Mouse (Mus musculus) thymus, adult 2 months (tissue): ENCODE data around the gene Rasa2.

ENCODE experiments used
- CTCF ChIP-seq: fragments of 200-500 bp; IDR thresholded peaks from 2 replicates; pipeline ENCODE4 v1.5.1; 2012; ENCODE audit warnings: mild to moderate bottlenecking, control low read depth, low read length, moderate library complexity, borderline replicate concordance; ENCODE audit not compliant: control insufficient read depth, poor library complexity, insufficient read depth; ENCODE audit errors: extremely low read depth
- POLR2A ChIP-seq: fragments of 200-500 bp; IDR thresholded peaks from 2 replicates; pipeline ENCODE4 v1.6.1; 2012; ENCODE audit warnings: mild to moderate bottlenecking, low read length, control low read depth, moderate library complexity; ENCODE audit not compliant: control insufficient read depth, poor library complexity, insufficient read depth; ENCODE audit errors: extremely low read depth

DNA sequence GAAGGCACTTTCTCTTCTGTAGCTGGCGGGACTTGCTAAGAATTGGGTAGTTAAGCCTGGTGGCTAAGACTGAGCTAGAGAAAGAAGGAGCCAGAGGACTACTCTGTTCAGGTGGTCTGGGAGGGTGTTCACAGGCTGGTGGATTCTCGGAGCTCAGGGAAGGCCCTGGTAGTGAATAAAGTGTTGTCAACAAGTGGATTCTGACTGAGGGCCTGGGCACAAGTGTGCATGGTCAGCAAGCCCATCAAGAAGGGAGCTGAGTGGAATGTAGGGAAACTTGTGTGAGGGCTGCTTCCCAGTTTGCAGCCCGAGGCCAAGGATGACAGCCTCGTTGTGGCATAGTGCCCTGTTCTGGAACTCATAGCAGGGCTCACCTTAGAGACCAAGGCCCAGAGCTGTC lies 97.2 kb downstream of the Rasa2 start:
- TF ChIP-seq POLR2A = no peak
- TF ChIP-seq CTCF = no peak
